8 mouse cellular contexts compared by ENCODE assay signal in the genomic region with DNA sequence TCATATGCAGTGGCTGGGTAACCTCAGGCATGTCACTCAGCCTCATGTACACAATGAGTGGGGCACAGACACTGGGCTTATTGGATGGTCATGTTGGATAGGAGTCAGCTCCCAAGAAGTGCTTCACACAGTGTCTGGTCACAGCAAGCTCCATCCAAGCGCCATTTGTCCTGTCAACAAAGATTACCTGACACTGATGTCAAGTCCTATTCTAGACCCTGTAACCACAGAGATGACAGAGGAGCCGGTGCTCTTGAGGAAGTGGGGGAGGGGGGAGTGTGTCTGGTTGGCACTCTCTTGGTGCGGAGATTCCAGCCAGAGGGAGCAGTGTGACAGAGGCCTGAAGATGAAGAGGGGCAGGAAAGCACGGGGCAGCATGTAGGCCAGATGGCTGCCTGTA. TPM values are rescaled to one million over a fixed set of nuclear protein-coding genes. Genes with fewer than 3 reads are reported as not detected.
DNase-seq lines count a peak whose midpoint lies in the region; ATAC-seq and TF ChIP-seq lines count a peak whose summit lies in the region.

No protein-coding gene starts in this region.

- intact Hi-C loops in heart, adult 2 months (cut with DNase I): no loop called here
- intact Hi-C loops in heart, postnatal 14 days (cut with DNase I): no loop called here

- 0 out of 2 replicates have a peak, but pooled peaks have one; percentile 13 for TF ChIP-seq CTCF in heart, adult 2 months (IDR thresholded peaks at IDR 0.05)
- TF ChIP-seq CTCF in heart, postnatal 0 days (IDR thresholded peaks at IDR 0.05; ENCODE audit: low read depth): peak; percentile 30; the same call in 1 of the 2 replicates

- H3K4me3 ChIP-seq in heart, adult 2 months: no peak overlapping the region
- no peak overlapping the region for H3K4me3 ChIP-seq in heart, postnatal 0 days (ENCODE audit: low read depth, low read length)
- no peak overlapping the region for H3K4me3 ChIP-seq in midbrain, embryonic 12.5 days

- DNase-seq in heart, adult 2 months: peak; percentile 41 to 74
- DNase-seq in heart, postnatal 14 days: no peak
- DNase-seq in MN1 (ENCODE audit: low spot score): peak; percentile 64
- peak; percentile 69 for DNase-seq in heart, postnatal 0 days (ENCODE audit: low spot score)
- DNase-seq in adrenal gland, postnatal 4 days (ENCODE audit: low spot score in 2 of 2): no peak
- DNase-seq in layer of hippocampus, postnatal 25 days (ENCODE audit: extremely low spot score in 1 of 2, low spot score in 1 of 2): no peak

- H3K36me3 ChIP-seq in heart, adult 2 months (ENCODE audit: control insufficient read depth, insufficient read depth, low read length): no peaks in the 10 kb centered on the region
- peaks cover 22% of the 10 kb centered on the region for H3K36me3 ChIP-seq in heart, postnatal 0 days (replicated peaks; ENCODE audit: control insufficient read depth, insufficient read depth, low read length)
- H3K36me3 ChIP-seq in midbrain, embryonic 12.5 days: peaks cover 8% of the 10 kb centered on the region

- peak; percentile 37 for ATAC-seq in heart, postnatal 0 days (ENCODE audit: insufficient read depth, low read depth)
- ATAC-seq in midbrain, embryonic 12.5 days (ENCODE audit: low FRiP score, low read depth): no peak
- ATAC-seq in megakaryocyte-erythroid progenitor cell, adult 5-6 weeks (replicated peaks; ENCODE audit: low FRiP score, low TSS enrichment, poor library complexity, severe bottlenecking): no peak

- no peak overlapping the region for H3K4me2 ChIP-seq in heart, postnatal 0 days (ENCODE audit: low read depth, low read length)
- no peak overlapping the region for H3K4me2 ChIP-seq in midbrain, embryonic 12.5 days (replicated peaks)

- no peak for TF ChIP-seq POLR2A in heart, adult 2 months (IDR thresholded peaks at IDR 0.05; ENCODE audit: insufficient read depth, low read depth, low read length)

- H3K27ac ChIP-seq in heart, adult 2 months: peak overlapping the region; percentile 76
- H3K27ac ChIP-seq in heart, postnatal 0 days (ENCODE audit: low read depth): peak overlapping the region; percentile 92
- peak overlapping the region; percentile 99 for H3K27ac ChIP-seq in midbrain, embryonic 12.5 days (replicated peaks)

- no peaks in the 10 kb centered on the region for H3K9me3 ChIP-seq in heart, postnatal 0 days (replicated peaks; ENCODE audit: control insufficient read depth, low read length)
- no peaks in the 10 kb centered on the region for H3K9me3 ChIP-seq in midbrain, embryonic 12.5 days

- H3K4me1 ChIP-seq in heart, adult 2 months (ENCODE audit: control insufficient read depth, insufficient read depth, low read length): peaks cover 14% of the 10 kb centered on the region
- H3K4me1 ChIP-seq in heart, postnatal 0 days (ENCODE audit: control insufficient read depth, insufficient read depth): peaks cover 62% of the 10 kb centered on the region
- H3K4me1 ChIP-seq in midbrain, embryonic 12.5 days: peaks cover 70% of the 10 kb centered on the region

- 41% methylated on average over 4 of the region's 4 CpGs for WGBS in heart, adult 2 months
- WGBS in heart, postnatal 0 days: 22% methylated on average over 4 of the region's 4 CpGs
- whole genome bisulfite sequencing in midbrain, embryonic 12.5 days: 62% methylated on average over 4 of the region's 4 CpGs

- no peaks in the 10 kb centered on the region for H3K27me3 ChIP-seq in heart, adult 2 months (ENCODE audit: control insufficient read depth, insufficient read depth, low read length)
- no peaks in the 10 kb centered on the region for H3K27me3 ChIP-seq in heart, postnatal 0 days (ENCODE audit: control insufficient read depth, insufficient read depth, low read length)
- no peaks in the 10 kb centered on the region for H3K27me3 ChIP-seq in midbrain, embryonic 12.5 days

- TF ChIP-seq EP300 in heart, adult 2 months (IDR thresholded peaks at IDR 0.05; ENCODE audit: insufficient read depth, low read depth, low read length): peak; percentile 52; the same call in 1 of the 2 replicates
- no peak for TF ChIP-seq EP300 in heart, postnatal 0 days (IDR thresholded peaks at IDR 0.05; ENCODE audit: low read depth)

- H3K79me2 ChIP-seq in heart, adult 2 months (replicated peaks; ENCODE audit: control insufficient read depth, insufficient read depth, low read length): no peaks in the 10 kb centered on the region

- H3K9ac ChIP-seq in heart, adult 2 months (ENCODE audit: low read depth, low read length): no peak overlapping the region
- no peak overlapping the region for H3K9ac ChIP-seq in heart, postnatal 0 days (replicated peaks; ENCODE audit: low read depth, low read length)
- H3K9ac ChIP-seq in midbrain, embryonic 12.5 days (replicated peaks): no peak overlapping the region

RNA-seq across cellular contexts. Expression of gene Dnajb12, which starts 21.6 kb away (rescaled TPM):
- 10 to 100 TPM; 36.8 to 45.4 TPM for total RNA-seq in heart, adult 2 months (2021)
- polyA plus RNA-seq in heart, adult 2 months (2012; rRNA removed): 32.9 and 39.2 TPM in 2 replicates
- 10 to 100 TPM; 34.7 to 35.7 TPM for total RNA-seq in heart, postnatal 14 days (2021)
- 48.5 and 50.0 TPM in 2 replicates for total RNA-seq in heart, postnatal 0 days (2014; rRNA removed; ENCODE audit: low replicate concordance)
- polyA plus RNA-seq in heart, postnatal 0 days (2015; fragmentation: Nextera tagmentation; extraction: Ambion mirVana): 18.4 and 18.5 TPM in 2 replicates
- 22.5 and 22.7 TPM in 2 replicates for polyA plus RNA-seq in midbrain, embryonic 12.5 days (2016; fragmentation: Nextera tagmentation; extraction: Ambion mirVana)
- 27.1 and 35.8 TPM in 2 replicates for total RNA-seq in megakaryocyte-erythroid progenitor cell, adult 5-6 weeks (2014; fragmentation: Nextera tagmentation)
- 15.1 and 27.7 TPM in 2 replicates for total RNA-seq in megakaryocyte-erythroid progenitor cell, adult 5-6 weeks (2017)
- total RNA-seq in adrenal gland, postnatal 4 days (2021): 10 to 100 TPM; 63.9 to 66.3 TPM
- 10 to 100 TPM; 53.3 to 54.0 TPM for total RNA-seq in layer of hippocampus, postnatal 25 days (2021)

RNA-seq across cellular contexts. Expression of gene Ddit4, which starts 50.7 kb away (rescaled TPM):
- 100 to 1,000 TPM in 1 of 2 experiments, 10 to 100 TPM in 1; 70.7 to 219 TPM for total RNA-seq in heart, adult 2 months (2021)
- 48.0 and 55.5 TPM in 2 replicates for polyA plus RNA-seq in heart, adult 2 months (2012; rRNA removed)
- 100 to 1,000 TPM; 188 to 191 TPM for total RNA-seq in heart, postnatal 14 days (2021)
- total RNA-seq in heart, postnatal 0 days (2014; rRNA removed; ENCODE audit: low replicate concordance): 30.3 and 35.6 TPM in 2 replicates
- 17.0 and 17.4 TPM in 2 replicates for polyA plus RNA-seq in heart, postnatal 0 days (2015; fragmentation: Nextera tagmentation; extraction: Ambion mirVana)
- 47.6 and 51.6 TPM in 2 replicates for polyA plus RNA-seq in midbrain, embryonic 12.5 days (2016; fragmentation: Nextera tagmentation; extraction: Ambion mirVana)
- 2.0 and 3.0 TPM in 2 replicates for total RNA-seq in megakaryocyte-erythroid progenitor cell, adult 5-6 weeks (2014; fragmentation: Nextera tagmentation)
- 2.0 and 4.4 TPM in 2 replicates for total RNA-seq in megakaryocyte-erythroid progenitor cell, adult 5-6 weeks (2017)
- total RNA-seq in adrenal gland, postnatal 4 days (2021): 10 to 100 TPM; 59.7 to 80.6 TPM
- total RNA-seq in layer of hippocampus, postnatal 25 days (2021): 10 to 100 TPM; 77.1 to 100.0 TPM

Comparison
In these comparisons a context has a peak if more than half of its experiments do, and no peak if none do; other contexts are left out.
1. DNase-seq: peak in heart, adult 2 months (2 of 2), MN1 (single experiment) and heart, postnatal 0 days (single experiment); none in heart, postnatal 14 days (0 of 2), adrenal gland, postnatal 4 days (0 of 2) and layer of hippocampus, postnatal 25 days (0 of 2).
2. Peak in every context shown above with its lines, with median percentiles within 50 percentile points of each other: H3K27ac ChIP-seq.